Mouse (Mus musculus) forebrain, postnatal 0 days (tissue): ENCODE results near the gene Rgl2. TPM values are rescaled to one million over a fixed set of nuclear protein-coding genes. Genes with fewer than 3 reads are reported as not detected.

Experiments used
- ATAC-seq: fragments of 200-750 bp; cut with Nextera tagmentation; 2 replicates; pipeline ENCODE4 v1.8.0; 2017; ENCODE audit warnings: mild to moderate bottlenecking, moderate library complexity
- DNase-seq: peaks from one replicate; pipeline ENCODE4 v3.0.0-alpha.2; 2015
- H3K27ac ChIP-seq: fragments of 300-500 bp; sonication (generic); 2 replicates; pipeline ENCODE4 v1.5.1; 2014; ENCODE audit warnings: low read depth, mild to moderate bottlenecking, antibody characterized with exemption, low read length, moderate library complexity, mixed read lengths
- H3K27me3 ChIP-seq: fragments of 300-500 bp; sonication (generic); 2 replicates; pipeline ENCODE4 v1.6.1; 2014; ENCODE audit warnings: mild to moderate bottlenecking, low read length, mixed read lengths; ENCODE audit not compliant: insufficient read depth
- H3K36me3 ChIP-seq: fragments of 300-500 bp; sonication (generic); 2 replicates; pipeline ENCODE4 v1.6.1; 2014; ENCODE audit warnings: mild to moderate bottlenecking, moderate library complexity; ENCODE audit not compliant: insufficient read depth
- H3K4me1 ChIP-seq: fragments of 300-500 bp; sonication (generic); 2 replicates; pipeline ENCODE4 v1.6.1; 2014; ENCODE audit warnings: antibody characterized with exemption; ENCODE audit not compliant: insufficient read depth
- H3K4me2 ChIP-seq: fragments of 300-500 bp; sonication (generic); 2 replicates; pipeline ENCODE4 v1.6.1; 2014; ENCODE audit warnings: low read depth, mild to moderate bottlenecking, moderate library complexity
- H3K4me3 ChIP-seq: fragments of 300-500 bp; sonication (generic); 2 replicates; pipeline ENCODE4 v1.5.1; 2014; ENCODE audit warnings: low read depth, low read length, mixed read lengths
- H3K9ac ChIP-seq: fragments of 300-500 bp; sonication (generic); 2 replicates; pipeline ENCODE4 v1.6.1; 2014; ENCODE audit warnings: mild to moderate bottlenecking
- H3K9me3 ChIP-seq: fragments of 300-500 bp; sonication (generic); 2 replicates; pipeline ENCODE4 v1.6.1; 2016; ENCODE audit warnings: low read length
- CTCF ChIP-seq: sonication (generic); IDR thresholded peaks from 2 replicates; pipeline ENCODE4 v1.5.1; 2016; ENCODE audit warnings: antibody characterized with exemption, control low read depth, low read depth
- WGBS: fragments of 180-500 bp; shearing (Covaris S2); extraction: QIAGEN DNeasy Blood & Tissue Kit; methylation state at CpG from one replicate; pipeline ENCODE4 v1.1.7; 2014; 5-methylcytosine and 5-hydroxymethylcytosine counted together
- polyA plus RNA-seq: library from polyadenylated mRNA; unstranded; fragments of >200 nt; fragmentation: Nextera tagmentation; extraction: Ambion mirVana; gene quantifications from 2 replicates; pipeline ENCODE4 v1.2.1, GENCODE M21; 2015
- total RNA-seq: library from RNA; depleted of rRNA; stranded (reverse); fragments of >200 nt; gene quantifications from 2 replicates; pipeline ENCODE4 v1.2.3, GENCODE M21; 2014

The Rgl2 gene
- total and polyA plus RNA-seq, 2 experiments from 2014 or later: 27.1 to 75.7 TPM

GRCm38 (mm10) chr17:33962876-33963275, 33.5 kb downstream of the Rgl2 start:
- 93% methylated on average over 7 of the region's 7 CpGs for WGBS
- DNase-seq (no peak), ATAC-seq (no peak)
- no peak overlapping the region for H3K27ac ChIP-seq
- H3K27me3 ChIP-seq: no peaks in the 10 kb centered on the region
- no peaks in the 10 kb centered on the region for H3K4me1 ChIP-seq
- no peak for TF ChIP-seq CTCF
- no peak overlapping the region for H3K9ac ChIP-seq
- H3K4me3 ChIP-seq: no peak overlapping the region
- H3K4me2 ChIP-seq: no peak overlapping the region
- H3K9me3 ChIP-seq: no peaks in the 10 kb centered on the region
- peaks cover 69% of the 10 kb centered on the region for H3K36me3 ChIP-seq

- Histone ChIP-seq H3K4me1 (no peaks in the 10 kb centered on the region), H3K4me3 (no peak overlapping the region), H3K9me3 (no peaks in the 10 kb centered on the region), H3K27ac (no peak overlapping the region), H3K36me3 (peaks cover 47% of the 10 kb centered on the region), H3K9ac (no peak overlapping the region), H3K4me2 (no peak overlapping the region), H3K27me3 (no peaks in the 10 kb centered on the region)
- DNase-seq: no peak
- no peak for ATAC-seq
- 91% methylated on average over 17 of the region's 17 CpGs for WGBS
- TF ChIP-seq CTCF: no peak
Measured at GRCm38 (mm10) chr17:33965082-33965845, 35.9 kb downstream of the Rgl2 start.

GRCm38 (mm10) chr17:33965846-33966550, 36.7 kb downstream of the Rgl2 start:
- H3K9me3 ChIP-seq: no peaks in the 10 kb centered on the region
- no peaks in the 10 kb centered on the region for H3K27me3 ChIP-seq
- H3K27ac ChIP-seq: no peak overlapping the region
- H3K4me3 ChIP-seq: no peak overlapping the region
- no peak overlapping the region for H3K4me2 ChIP-seq
- H3K4me1 ChIP-seq: no peaks in the 10 kb centered on the region
- ATAC-seq (no peak), DNase-seq (no peak)
- H3K9ac ChIP-seq: no peak overlapping the region
- no peak for TF ChIP-seq CTCF
- 89% methylated on average over 16 of the region's 16 CpGs for WGBS
- H3K36me3 ChIP-seq: peaks cover 40% of the 10 kb centered on the region

GRCm38 (mm10) chr17:33968489-33968888, 39.1 kb downstream of the Rgl2 start:
- Histone ChIP-seq H3K27ac (no peak overlapping the region), H3K9me3 (no peaks in the 10 kb centered on the region), H3K9ac (no peak overlapping the region), H3K4me1 (no peaks in the 10 kb centered on the region), H3K36me3 (peaks cover 17% of the 10 kb centered on the region), H3K4me3 (no peak overlapping the region), H3K4me2 (no peak overlapping the region), H3K27me3 (no peaks in the 10 kb centered on the region)
- peak; percentile 95 for TF ChIP-seq CTCF
- WGBS: 4% methylated on average over 9 of the region's 9 CpGs
- peak; percentile 90 for ATAC-seq
- peak; percentile 89 for DNase-seq

GRCm38 (mm10) chr17:33968927-33969326, 39.6 kb downstream of the Rgl2 start:
- peak; percentile 55 for TF ChIP-seq CTCF
- H3K9ac ChIP-seq: no peak overlapping the region

GRCm38 (mm10) chr17:33969394-33969793, 40.1 kb downstream of the Rgl2 start:
- Histone ChIP-seq H3K4me3 (no peak overlapping the region), H3K9ac (no peak overlapping the region), H3K4me2 (no peak overlapping the region), H3K27me3 (no peaks in the 10 kb centered on the region), H3K27ac (no peak overlapping the region), H3K9me3 (no peaks in the 10 kb centered on the region), H3K4me1 (no peaks in the 10 kb centered on the region), H3K36me3 (peaks cover 16% of the 10 kb centered on the region)
- peak; percentile 35 for TF ChIP-seq CTCF
- no peak for DNase-seq
- 80% methylated on average over 4 of the region's 4 CpGs for WGBS
- no peak for ATAC-seq

More at GRCm38 (mm10) chr17:33968927-33969326, 39.6 kb downstream of the Rgl2 start:
- peaks cover 16% of the 10 kb centered on the region for H3K36me3 ChIP-seq
- DNase-seq: peak; percentile 69
- 32% methylated on average over 5 of the region's 5 CpGs for WGBS
- H3K4me1 ChIP-seq: no peaks in the 10 kb centered on the region
- H3K27me3 ChIP-seq: no peaks in the 10 kb centered on the region
- peak; percentile 89 for ATAC-seq
- no peaks in the 10 kb centered on the region for H3K9me3 ChIP-seq
- no peak overlapping the region for H3K4me3 ChIP-seq
- no peak overlapping the region for H3K27ac ChIP-seq
- no peak overlapping the region for H3K4me2 ChIP-seq

- DNase-seq (no peak), ATAC-seq (no peak)
- Histone ChIP-seq H3K36me3 (no peaks in the 10 kb centered on the region), H3K4me2 (no peak overlapping the region), H3K9ac (no peak overlapping the region), H3K27me3 (peaks cover 4% of the 10 kb centered on the region; the same call in 1 of the 2 replicates), H3K4me3 (no peak overlapping the region), H3K9me3 (no peaks in the 10 kb centered on the region), H3K27ac (no peak overlapping the region), H3K4me1 (no peaks in the 10 kb centered on the region)
- WGBS: 19% methylated on average over 1 of the region's 1 CpGs
- TF ChIP-seq CTCF: no peak
Measured at GRCm38 (mm10) chr17:33972691-33973090, 43.3 kb downstream of the Rgl2 start.
